Mouse (Mus musculus) embryonic fibroblast, embryonic 13.5 days (primary cell): ENCODE data around the gene Irf2bpl.

ENCODE experiments used
- CTCF ChIP-seq: IDR thresholded peaks from 2 replicates; pipeline ENCODE4 v1.5.1; 2011; ENCODE audit warnings: mild to moderate bottlenecking, control low read depth, low read length, moderate library complexity, borderline replicate concordance; ENCODE audit not compliant: insufficient read depth
- POLR2A ChIP-seq: IDR thresholded peaks from 2 replicates; pipeline ENCODE4 v1.6.1; 2011; ENCODE audit warnings: low read depth, mild to moderate bottlenecking, control low read depth, low read length, moderate library complexity

DNA sequence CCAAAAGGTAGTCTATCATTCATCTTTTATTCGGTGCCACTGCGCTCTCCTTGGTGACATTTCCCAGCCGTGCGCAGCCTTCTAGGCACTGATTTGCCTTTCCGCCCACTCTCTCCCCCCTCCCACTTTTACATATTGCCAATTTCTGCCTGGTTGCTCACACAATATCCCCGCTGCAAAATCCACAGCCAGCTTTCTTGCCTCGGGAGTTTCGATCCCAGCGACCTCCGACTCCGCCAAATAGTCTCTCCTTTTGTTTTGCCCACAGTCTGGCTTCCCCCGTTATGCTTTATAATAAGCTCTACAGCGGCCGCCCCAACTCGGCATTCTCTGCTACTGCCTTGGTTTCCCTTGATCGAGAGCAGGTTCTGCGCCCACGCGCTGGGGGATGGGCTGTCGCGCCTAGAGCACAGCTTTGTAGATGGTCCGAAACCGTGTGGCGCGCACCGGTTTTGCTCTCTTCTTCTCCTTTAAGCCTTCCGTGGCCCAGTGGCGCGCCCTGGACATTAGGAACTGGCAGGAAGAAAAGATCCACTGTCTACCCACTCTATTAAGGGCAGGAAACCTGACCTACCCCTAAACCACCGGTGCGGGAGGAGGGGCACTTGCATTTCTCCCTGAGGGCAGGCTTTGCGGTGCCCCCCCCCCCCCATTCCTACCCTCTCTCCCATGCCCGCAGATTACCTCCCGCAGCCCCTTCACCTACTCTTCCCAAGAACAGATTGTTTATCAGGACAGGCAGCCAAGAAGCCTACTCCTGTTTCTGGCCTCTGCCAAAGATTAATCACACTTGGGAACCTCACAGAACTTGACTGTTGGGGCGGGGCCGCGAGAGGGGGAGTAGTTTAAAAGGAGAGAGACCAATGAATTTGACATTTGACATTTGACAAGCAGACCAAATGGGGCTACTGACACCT, 7.4 kb upstream of the Irf2bpl start:
- no peak for TF ChIP-seq CTCF
- TF ChIP-seq POLR2A = peak; percentile 54
